Mouse (Mus musculus) liver, embryonic 13.5 days (tissue): ENCODE data around the gene Kpna7. TPM values are rescaled to one million over a fixed set of nuclear protein-coding genes. Genes with fewer than 3 reads are reported as not detected.
"Not testable (repeated sequence)": the region's sequence is repeated elsewhere in the genome, so short reads cannot be mapped to it uniquely, and the experiment has no call there.

Experiments
- ATAC-seq: fragments of 200-750 bp; cut with Nextera tagmentation; 2 replicates; pipeline ENCODE4 v1.8.0; 2017; ENCODE audit warnings: low read depth, mild to moderate bottlenecking, moderate number of reproducible peaks, moderate library complexity
- DNase-seq: peaks from one replicate; pipeline ENCODE4 v3.0.0; 2022
- H3K27ac ChIP-seq: fragments of 300-500 bp; sonication (generic); 2 replicates; pipeline ENCODE4 v1.5.1; 2015; ENCODE audit warnings: moderate library complexity, mild to moderate bottlenecking, inconsistent platforms
- H3K27me3 ChIP-seq: fragments of 300-500 bp; sonication (generic); 2 replicates; pipeline ENCODE4 v1.6.1; 2015; ENCODE audit warnings: mild to moderate bottlenecking, inconsistent platforms
- H3K36me3 ChIP-seq: fragments of 300-500 bp; sonication (generic); 2 replicates; pipeline ENCODE4 v1.6.1; 2015; ENCODE audit warnings: mild to moderate bottlenecking, inconsistent platforms
- H3K4me1 ChIP-seq: fragments of 300-500 bp; sonication (generic); replicated peaks from 2 replicates; pipeline ENCODE4 v1.6.1; 2015; ENCODE audit warnings: inconsistent platforms
- H3K4me2 ChIP-seq: fragments of 300-500 bp; sonication (generic); 2 replicates; pipeline ENCODE4 v1.6.1; 2015; ENCODE audit warnings: inconsistent platforms, mild to moderate bottlenecking, moderate library complexity
- H3K4me3 ChIP-seq: fragments of 300-500 bp; sonication (generic); replicated peaks from 2 replicates; pipeline ENCODE4 v1.5.1; 2015; ENCODE audit warnings: mild to moderate bottlenecking, inconsistent platforms
- H3K9ac ChIP-seq: fragments of 300-500 bp; sonication (generic); 2 replicates; pipeline ENCODE4 v1.6.1; 2015; ENCODE audit warnings: mild to moderate bottlenecking, inconsistent platforms
- H3K9me3 ChIP-seq: fragments of 300-500 bp; sonication (generic); replicated peaks from 2 replicates; pipeline ENCODE4 v1.6.1; 2016; ENCODE audit warnings: inconsistent platforms
- WGBS: fragments of 180-500 bp; shearing (Covaris S2); methylation state at CpG from one replicate; pipeline ENCODE4 v1.1.7; 2015; ENCODE audit not compliant: insufficient replicate concordance; 5-methylcytosine and 5-hydroxymethylcytosine counted together
- polyA plus RNA-seq: library from polyadenylated mRNA; unstranded; fragments of >200 nt; fragmentation: Nextera tagmentation; extraction: Ambion mirVana; gene quantifications from 2 replicates; pipeline ENCODE4 v1.2.1, GENCODE M21; 2015

Kpna7 gene
- polyA plus RNA-seq, 1 experiment from 2014 or later, result 0.06 TPM

- no peak overlapping the region for H3K27ac ChIP-seq
- H3K4me1 ChIP-seq, result no peaks in the 10 kb centered on the region
- 0 out of 2 replicates have a peak, but pooled peaks cover 3% of the 10 kb centered on the region for H3K27me3 ChIP-seq
- DNase-seq, result peak; percentile 28
- ATAC-seq, result no peak; the same call in 1 of the 2 replicates
- H3K36me3 ChIP-seq, result no peaks in the 10 kb centered on the region
- no peaks in the 10 kb centered on the region for H3K9me3 ChIP-seq
- H3K9ac ChIP-seq, result no peak overlapping the region
- WGBS, result 2% methylated on average over 5 of the region's 5 CpGs
- no peak overlapping the region for H3K4me2 ChIP-seq
- no peak overlapping the region for H3K4me3 ChIP-seq
Measured at GRCm38 (mm10) chr5:145069707-145070106, 14.1 kb downstream of the Kpna7 start.

DNA sequence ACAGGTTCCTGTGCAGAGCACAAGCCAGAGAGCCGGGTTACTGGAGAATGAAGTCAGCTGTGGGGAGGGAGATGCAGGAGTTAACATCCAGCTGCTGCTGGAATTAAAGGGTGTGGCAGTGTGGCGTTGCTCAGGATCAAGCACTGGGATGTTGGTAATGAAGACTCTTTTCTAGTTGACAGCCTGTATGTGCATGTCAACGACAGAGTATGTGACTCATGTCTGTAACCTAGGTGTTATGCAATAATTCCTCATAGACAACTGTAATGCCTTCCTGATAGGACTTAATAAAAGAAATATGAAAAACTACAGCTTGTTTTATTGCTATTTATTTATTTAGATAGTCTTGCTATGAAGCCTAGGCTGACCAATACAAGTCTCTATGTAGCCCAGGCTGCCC lies 15.0 kb downstream of the Kpna7 start:
- DNase-seq, result no peak
- Histone ChIP-seq H3K4me3 (no peak overlapping the region), H3K9me3 (no peaks in the 10 kb centered on the region), H3K27me3 (0 out of 2 replicates have a peak, but pooled peaks cover 3% of the 10 kb centered on the region), H3K4me2 (no peak overlapping the region), H3K4me1 (no peaks in the 10 kb centered on the region), H3K9ac (no peak overlapping the region), H3K36me3 (no peaks in the 10 kb centered on the region), H3K27ac (no peak overlapping the region)
- WGBS, result 36% methylated on average over 3 of the region's 3 CpGs
- no peak for ATAC-seq

DNA sequence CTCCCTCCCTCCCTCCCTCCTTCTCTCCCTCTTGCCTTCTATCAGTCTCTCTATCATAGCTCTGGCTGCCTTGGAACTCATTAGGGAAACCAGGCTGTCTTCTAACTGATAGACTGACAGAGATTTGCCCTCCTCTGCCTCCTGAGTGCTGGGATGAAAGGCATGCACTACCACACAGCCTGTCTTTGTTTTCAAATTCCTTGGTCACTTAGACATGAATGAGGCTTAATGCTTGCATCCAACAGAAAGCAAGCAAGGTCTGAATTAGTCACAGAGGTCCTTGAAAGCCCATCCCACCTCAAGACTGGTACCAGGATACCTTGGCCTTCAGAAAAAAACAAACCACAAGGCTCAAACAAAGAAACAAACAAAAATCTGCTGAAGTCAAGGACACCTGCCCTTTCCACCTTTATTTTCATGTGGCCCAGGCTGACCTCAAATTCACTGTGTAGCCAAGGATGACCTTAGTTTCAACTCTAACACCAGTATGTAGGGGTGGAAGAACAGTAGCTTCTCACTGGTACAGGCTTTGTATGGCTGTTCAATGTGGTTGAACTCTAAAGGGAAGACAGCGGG lies 19.0 kb downstream of the Kpna7 start:
- no peaks in the 10 kb centered on the region for H3K4me1 ChIP-seq
- 0 out of 2 replicates have a peak, but pooled peaks cover 3% of the 10 kb centered on the region for H3K27me3 ChIP-seq
- no peaks in the 10 kb centered on the region for H3K36me3 ChIP-seq
- WGBS, result 67% methylated on average over 1 of the region's 1 CpGs
- no peak overlapping the region for H3K4me3 ChIP-seq
- H3K4me2 ChIP-seq, result no peak overlapping the region
- ATAC-seq, result no peak
- H3K27ac ChIP-seq, result no peak overlapping the region
- DNase-seq, result no peak
- H3K9me3 ChIP-seq, result no peaks in the 10 kb centered on the region
- no peak overlapping the region for H3K9ac ChIP-seq

GRCm38 (mm10) chr5:145059524-145059923 lies 24.3 kb downstream of the Kpna7 start:
- no peak overlapping the region for H3K4me3 ChIP-seq
- 51% methylated on average over 2 of the region's 2 CpGs for WGBS
- H3K9ac ChIP-seq, result no peak overlapping the region
- H3K4me2 ChIP-seq, result no peak overlapping the region
- no peaks in the 10 kb centered on the region for H3K36me3 ChIP-seq
- no peak; the same call in 1 of the 2 replicates for ATAC-seq
- no peaks in the 10 kb centered on the region for H3K9me3 ChIP-seq
- no peak overlapping the region for H3K27ac ChIP-seq
- H3K4me1 ChIP-seq, result 0 out of 2 replicates have a peak, but pooled peaks cover 3% of the 10 kb centered on the region
- no peak for DNase-seq
- H3K27me3 ChIP-seq, result no peaks in the 10 kb centered on the region

GRCm38 (mm10) chr5:145058722-145059121 lies 25.1 kb downstream of the Kpna7 start:
- 79% methylated on average over 7 of the region's 7 CpGs for WGBS
- DNase-seq (no peak), ATAC-seq (no peak)
- no peaks in the 10 kb centered on the region for H3K27me3 ChIP-seq
- H3K4me1 ChIP-seq, result 0 out of 2 replicates have a peak, but pooled peaks cover 8% of the 10 kb centered on the region
- H3K4me3 ChIP-seq, result no peak overlapping the region
- no peak overlapping the region for H3K9ac ChIP-seq
- no peaks in the 10 kb centered on the region for H3K36me3 ChIP-seq
- no peak overlapping the region for H3K4me2 ChIP-seq
- H3K9me3 ChIP-seq, result no peaks in the 10 kb centered on the region
- H3K27ac ChIP-seq, result no peak overlapping the region

DNA sequence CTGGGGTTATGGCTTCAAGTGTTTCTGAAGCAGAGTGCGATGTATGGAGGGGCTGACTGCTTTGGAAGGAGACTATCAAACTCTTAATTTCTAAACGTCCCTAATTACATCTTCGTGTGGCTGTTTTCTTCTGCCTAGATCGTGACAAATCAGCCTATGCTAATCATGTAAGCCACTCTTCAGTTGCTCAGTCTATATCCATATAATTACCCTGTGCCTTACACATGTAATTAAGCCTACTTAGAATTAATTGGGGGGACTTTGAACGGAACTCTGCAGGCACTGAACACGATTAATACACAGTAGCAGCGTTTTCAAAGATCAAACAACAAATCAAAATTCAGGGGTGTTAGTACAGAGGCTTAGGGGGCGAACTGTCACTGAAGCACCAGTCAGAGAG lies 25.9 kb downstream of the Kpna7 start:
- Histone ChIP-seq H3K27me3 (no peaks in the 10 kb centered on the region), H3K27ac (no peak overlapping the region), H3K9ac (no peak overlapping the region), H3K4me1 (0 out of 2 replicates have a peak, but pooled peaks cover 8% of the 10 kb centered on the region), H3K4me2 (no peak overlapping the region), H3K4me3 (no peak overlapping the region), H3K36me3 (no peaks in the 10 kb centered on the region), H3K9me3 (no peaks in the 10 kb centered on the region)
- ATAC-seq (no peak), DNase-seq (no peak)
- 61% methylated on average over 8 of the region's 8 CpGs for WGBS

DNA sequence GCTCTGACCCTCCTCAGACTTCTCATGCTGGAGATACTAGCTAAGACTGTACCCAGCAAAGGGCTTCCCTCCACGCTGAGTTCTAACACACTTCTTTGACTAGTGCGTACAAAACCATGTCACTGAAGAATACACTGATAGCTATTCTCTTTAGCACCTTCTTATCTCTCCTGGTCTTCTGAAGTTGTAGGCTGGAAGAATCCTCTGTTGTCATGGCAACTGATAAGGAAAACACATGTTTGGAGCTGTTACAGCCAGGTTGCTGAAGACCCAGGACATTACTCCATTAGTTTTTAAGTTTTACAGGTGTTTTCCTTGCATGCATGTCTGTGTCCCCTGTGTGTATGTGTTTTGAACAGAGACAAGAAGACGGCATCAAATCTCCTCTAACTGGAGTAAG lies 29.6 kb downstream of the Kpna7 start:
- H3K9ac ChIP-seq, H3K4me3 ChIP-seq, H3K9me3 ChIP-seq, H3K27ac ChIP-seq, H3K36me3 ChIP-seq, H3K4me1 ChIP-seq, H3K27me3 ChIP-seq, H3K4me2 ChIP-seq, DNase-seq: not testable (repeated sequence)
- peak; percentile 31; the same call in 1 of the 2 replicates for ATAC-seq
- 27% methylated on average over 3 of the region's 3 CpGs for WGBS

DNA sequence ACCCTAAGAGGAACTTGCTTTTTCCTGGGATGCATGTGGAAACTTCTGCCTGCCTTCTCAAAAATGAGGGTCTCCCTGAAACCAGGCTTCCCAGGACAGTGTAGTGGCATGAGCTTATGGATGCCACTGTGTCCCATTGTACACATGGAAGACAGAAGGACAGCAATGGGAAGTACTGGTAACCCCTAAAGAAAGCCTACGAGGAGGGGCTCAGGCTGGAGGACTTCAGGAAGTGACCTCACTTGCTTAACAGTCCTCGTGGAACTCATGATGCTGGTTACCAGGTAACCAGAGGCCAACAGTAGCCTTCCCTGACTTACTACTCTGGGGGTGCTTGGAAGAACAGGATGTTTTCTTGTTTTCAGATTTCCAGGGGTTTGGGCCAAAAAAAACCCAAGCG lies 41.1 kb downstream of the Kpna7 start, which contains the start of gene 1700018F24Rik:
Gene 1700018F24Rik (plus strand): TSS at position 301 of the 400 bp plus-strand sequence.
- H3K4me2 ChIP-seq, H3K4me1 ChIP-seq, DNase-seq, H3K4me3 ChIP-seq, H3K9ac ChIP-seq, H3K27ac ChIP-seq, H3K9me3 ChIP-seq, H3K36me3 ChIP-seq, ATAC-seq, H3K27me3 ChIP-seq: not testable (repeated sequence)
- 38% methylated on average over 3 of the region's 3 CpGs for WGBS

GRCm38 (mm10) chr5:145041628-145042027 lies 42.2 kb downstream of the Kpna7 start:
- DNase-seq, result peak; percentile 9
- no peak for ATAC-seq
- Histone ChIP-seq H3K27ac (no peak overlapping the region), H3K9ac (no peak overlapping the region), H3K9me3 (no peaks in the 10 kb centered on the region), H3K36me3 (no peaks in the 10 kb centered on the region), H3K4me2 (no peak overlapping the region), H3K4me3 (no peak overlapping the region), H3K27me3 (no peaks in the 10 kb centered on the region), H3K4me1 (no peaks in the 10 kb centered on the region)
- 34% methylated on average over 4 of the region's 4 CpGs for WGBS

GRCm38 (mm10) chr5:145032391-145032790 lies 51.4 kb downstream of the Kpna7 start, which contains the start of gene Gm4871:
Gene Gm4871, minus strand, starts transcription at chr5:145032754.
- not testable (repeated sequence) for H3K27me3 ChIP-seq, ATAC-seq, H3K4me1 ChIP-seq, H3K4me2 ChIP-seq, H3K4me3 ChIP-seq, H3K9ac ChIP-seq, H3K36me3 ChIP-seq, H3K27ac ChIP-seq, DNase-seq, H3K9me3 ChIP-seq
- WGBS, result 54% methylated on average over 5 of the region's 5 CpGs

GRCm38 (mm10) chr5:145030476-145030875 lies 53.4 kb downstream of the Kpna7 start:
- H3K36me3 ChIP-seq, H3K9ac ChIP-seq, H3K4me1 ChIP-seq, H3K9me3 ChIP-seq, DNase-seq, H3K27ac ChIP-seq, ATAC-seq, H3K27me3 ChIP-seq, H3K4me2 ChIP-seq, H3K4me3 ChIP-seq: not testable (repeated sequence)
- 44% methylated on average over 1 of the region's 1 CpGs for WGBS

- H3K27me3 ChIP-seq, H3K4me1 ChIP-seq, ATAC-seq, H3K9me3 ChIP-seq, H3K27ac ChIP-seq, H3K4me3 ChIP-seq, H3K9ac ChIP-seq, H3K4me2 ChIP-seq, H3K36me3 ChIP-seq, DNase-seq: not testable (repeated sequence)
- WGBS, result 17% methylated on average over 1 of the region's 1 CpGs
Measured at GRCm38 (mm10) chr5:145020712-145021111, 63.1 kb downstream of the Kpna7 start.
